10 mouse cellular contexts compared by ENCODE assay signal in genomic region chr3:94616717-94617116, GRCm38 (mm10). TPM values are rescaled to one million over a fixed set of nuclear protein-coding genes. Genes with fewer than 3 reads are reported as not detected.
DNase-seq lines count a peak whose midpoint lies in the region; ATAC-seq and TF ChIP-seq lines count a peak whose summit lies in the region.
"Had no signal": no experiment of that assay in that cellular context is flagged by ENCODE, and none has a peak within 500 bp of the region (broad histone marks: within the 10 kb centered on the region; RNA-seq: fewer than 3 reads in every experiment).

No protein-coding gene starts in this region.

- no peak overlapping the region for H3K4me2 ChIP-seq in midbrain, embryonic 11.5 days
- H3K4me2 ChIP-seq in liver, embryonic 14.5 days (ENCODE audit: low read depth), result no peak overlapping the region
- H3K4me2 ChIP-seq in stomach, postnatal 0 days (replicated peaks; ENCODE audit: low read depth), result no peak overlapping the region

- H3K4me3 ChIP-seq in midbrain, embryonic 10.5 days, result no peak overlapping the region
- H3K4me3 ChIP-seq in midbrain, embryonic 11.5 days (ENCODE audit: low read depth, low read length), result no peak overlapping the region
- H3K4me3 ChIP-seq in liver, embryonic 14.5 days (ENCODE audit: insufficient read depth in 1 of 2, low read depth in 2 of 2, low read length in 2 of 2), result no peak overlapping the region
- H3K4me3 ChIP-seq in stomach, postnatal 0 days (ENCODE audit: low read depth, low read length), result no peak overlapping the region
- H3K4me3 ChIP-seq: myocyte had no signal

- WGBS in midbrain, embryonic 10.5 days, result 80% methylated on average over 4 of the region's 4 CpGs
- 72% methylated on average over 4 of the region's 4 CpGs for WGBS in midbrain, embryonic 11.5 days
- WGBS in liver, embryonic 14.5 days (ENCODE audit: insufficient replicate concordance), result 32% methylated on average over 4 of the region's 4 CpGs
- whole genome bisulfite sequencing in stomach, postnatal 0 days, result 74% methylated on average over 4 of the region's 4 CpGs

- peak; percentile 31 to 81 for DNase-seq in adrenal gland, adult (ENCODE audit: inconsistent age in 2 of 2, low spot score in 1 of 2)
- no peak for DNase-seq in adrenal gland, postnatal 4 days (ENCODE audit: low spot score in 2 of 2)
- DNase-seq in midbrain, embryonic 10.5 days (ENCODE audit: low spot score), result peak; percentile 20
- no peak for DNase-seq in midbrain, embryonic 11.5 days (ENCODE audit: low spot score, missing footprints)
- peak; percentile 48 for DNase-seq in brain, embryonic 14.5 days (ENCODE audit: low read depth)
- DNase-seq in gastrocnemius, postnatal 10 days, result peak; percentile 18
- peak; percentile 37 to 52 (median 39) for DNase-seq in liver, embryonic 14.5 days (ENCODE audit: low read depth in 3 of 3, low spot score in 3 of 3)
- no peak for DNase-seq in stomach, postnatal 0 days (ENCODE audit: low spot score)

- ATAC-seq in midbrain, embryonic 11.5 days (ENCODE audit: low FRiP score), result no peak
- ATAC-seq in liver, embryonic 14.5 days (ENCODE audit: insufficient read depth), result no peak
- no peak for ATAC-seq in stomach, postnatal 0 days (ENCODE audit: low FRiP score, low TSS enrichment)

- peaks cover 11% of the 10 kb centered on the region for H3K4me1 ChIP-seq in midbrain, embryonic 10.5 days
- H3K4me1 ChIP-seq in midbrain, embryonic 11.5 days (ENCODE audit: control insufficient read depth, insufficient read depth, low read length), result 0 out of 2 replicates have a peak, but pooled peaks cover 2% of the 10 kb centered on the region
- H3K4me1 ChIP-seq in liver, embryonic 14.5 days (replicated peaks; ENCODE audit: control insufficient read depth in 2 of 2, insufficient read depth in 2 of 2, low read length in 1 of 2), result peaks cover 2 to 5% of the 10 kb centered on the region in 2 experiments; a peak in 3 of 4 replicates
- no peaks in the 10 kb centered on the region for H3K4me1 ChIP-seq in stomach, postnatal 0 days (replicated peaks; ENCODE audit: control insufficient read depth, insufficient read depth)

- no peak overlapping the region for H3K9ac ChIP-seq in midbrain, embryonic 11.5 days (ENCODE audit: low read length)
- no peak overlapping the region for H3K9ac ChIP-seq in liver, embryonic 14.5 days (replicated peaks)
- no peak overlapping the region for H3K9ac ChIP-seq in stomach, postnatal 0 days (ENCODE audit: low read length)

- no peaks in the 10 kb centered on the region for H3K9me3 ChIP-seq in midbrain, embryonic 10.5 days (replicated peaks)
- no peaks in the 10 kb centered on the region for H3K9me3 ChIP-seq in midbrain, embryonic 11.5 days (ENCODE audit: control insufficient read depth, low read length)
- H3K9me3 ChIP-seq in liver, embryonic 14.5 days (ENCODE audit: control insufficient read depth, low read length), result no peaks in the 10 kb centered on the region
- H3K9me3 ChIP-seq in stomach, postnatal 0 days (ENCODE audit: control insufficient read depth, low read length), result no peaks in the 10 kb centered on the region

- TF ChIP-seq CTCF in brain, embryonic 14.5 days (IDR thresholded peaks at IDR 0.05; ENCODE audit: borderline replicate concordance, extremely low read depth, insufficient read depth, insufficient read length), result peak; percentile 54; the same call in 1 of the 2 replicates
- TF ChIP-seq CTCF in liver, embryonic 14.5 days (IDR thresholded peaks at IDR 0.05; ENCODE audit: low read depth), result peak; percentile 86
- peak; percentile 74 for TF ChIP-seq CTCF in stomach, postnatal 0 days (IDR thresholded peaks at IDR 0.05; ENCODE audit: low read depth)

- H3K27ac ChIP-seq in midbrain, embryonic 10.5 days (replicated peaks), result no peak overlapping the region
- H3K27ac ChIP-seq in midbrain, embryonic 11.5 days (ENCODE audit: low read depth, low read length), result no peak overlapping the region
- H3K27ac ChIP-seq in liver, embryonic 14.5 days, result no peak overlapping the region
- no peak overlapping the region for H3K27ac ChIP-seq in stomach, postnatal 0 days (replicated peaks)

- TF ChIP-seq POLR2A in brain, embryonic 14.5 days (IDR thresholded peaks at IDR 0.05; ENCODE audit: borderline replicate concordance, extremely low read depth, insufficient read depth, insufficient read length, poor library complexity, severe bottlenecking), result no peak

- no peak; the same call in 1 of the 2 replicates for TF ChIP-seq EP300 in liver, embryonic 14.5 days (IDR thresholded peaks at IDR 0.05; ENCODE audit: low read depth)
- TF ChIP-seq EP300 in stomach, postnatal 0 days (optimal IDR thresholded peaks at IDR 0.05), result no peak

- no peaks in the 10 kb centered on the region for H3K27me3 ChIP-seq in midbrain, embryonic 10.5 days (ENCODE audit: low read depth, poor library complexity, severe bottlenecking)
- H3K27me3 ChIP-seq in midbrain, embryonic 11.5 days (ENCODE audit: control insufficient read depth, insufficient read depth, low read length), result no peaks in the 10 kb centered on the region
- H3K27me3 ChIP-seq in liver, embryonic 14.5 days (ENCODE audit: control insufficient read depth, insufficient read depth, low read length), result no peaks in the 10 kb centered on the region
- H3K27me3 ChIP-seq in stomach, postnatal 0 days (ENCODE audit: control insufficient read depth, insufficient read depth, low read length), result no peaks in the 10 kb centered on the region

- H3K36me3 ChIP-seq in midbrain, embryonic 10.5 days, result no peaks in the 10 kb centered on the region
- no peaks in the 10 kb centered on the region for H3K36me3 ChIP-seq in midbrain, embryonic 11.5 days (ENCODE audit: control insufficient read depth, insufficient read depth, low read length)
- no peaks in the 10 kb centered on the region for H3K36me3 ChIP-seq in liver, embryonic 14.5 days (replicated peaks; ENCODE audit: control insufficient read depth, insufficient read depth, low read depth)
- no peaks in the 10 kb centered on the region for H3K36me3 ChIP-seq in stomach, postnatal 0 days (ENCODE audit: control insufficient read depth, insufficient read depth, low read length)

RNA-seq across cellular contexts. Expression of gene Gm10972, which starts 26.2 kb away (rescaled TPM):
- not detected for total RNA-seq in adrenal gland, postnatal 4 days (2021)
- not detected in 2 replicates for polyA plus RNA-seq in midbrain, embryonic 10.5 days (2016; fragmentation: Nextera tagmentation; extraction: Ambion mirVana)
- polyA plus RNA-seq in midbrain, embryonic 11.5 days (2014; fragmentation: Nextera tagmentation; extraction: Ambion mirVana), result not detected in 2 replicates
- not detected in 2 replicates for polyA plus RNA-seq in brain, embryonic 14.5 days (2012; rRNA removed)
- total RNA-seq in gastrocnemius, postnatal 10 days (2021), result not detected
- not detected in 2 replicates for polyA plus RNA-seq in liver, embryonic 14.5 days (2012; rRNA removed)
- polyA plus RNA-seq in liver, embryonic 14.5 days (2014; fragmentation: Nextera tagmentation; extraction: Ambion mirVana), result not detected in 2 replicates
- polyA plus RNA-seq in stomach, postnatal 0 days (2015; fragmentation: Nextera tagmentation; extraction: Ambion mirVana), result not detected in 2 replicates
- polyA plus RNA-seq: heart, embryonic 16.5 days; myocyte had no signal

RNA-seq across cellular contexts. Expression of gene Snx27, which starts 34.2 kb away (rescaled TPM):
- 10 to 100 TPM; 39.0 to 40.4 TPM for total RNA-seq in adrenal gland, postnatal 4 days (2021)
- polyA plus RNA-seq in midbrain, embryonic 10.5 days (2016; fragmentation: Nextera tagmentation; extraction: Ambion mirVana), result 44.8 and 48.6 TPM in 2 replicates
- 39.4 and 43.0 TPM in 2 replicates for polyA plus RNA-seq in midbrain, embryonic 11.5 days (2014; fragmentation: Nextera tagmentation; extraction: Ambion mirVana)
- polyA plus RNA-seq in brain, embryonic 14.5 days (2012; rRNA removed), result 34.0 and 45.1 TPM in 2 replicates
- total RNA-seq in gastrocnemius, postnatal 10 days (2021), result 10 to 100 TPM; 29.5 to 37.1 TPM
- 4.3 and 5.6 TPM in 2 replicates for polyA plus RNA-seq in liver, embryonic 14.5 days (2012; rRNA removed)
- polyA plus RNA-seq in liver, embryonic 14.5 days (2014; fragmentation: Nextera tagmentation; extraction: Ambion mirVana), result 8.8 and 9.7 TPM in 2 replicates
- 17.6 and 20.3 TPM in 2 replicates for polyA plus RNA-seq in stomach, postnatal 0 days (2015; fragmentation: Nextera tagmentation; extraction: Ambion mirVana)

RNA-seq across cellular contexts. Expression of gene Tuft1, which starts 42.0 kb away (rescaled TPM):
- total RNA-seq in adrenal gland, postnatal 4 days (2021), result 10 to 100 TPM; 13.7 to 15.4 TPM
- 3.9 and 4.1 TPM in 2 replicates for polyA plus RNA-seq in midbrain, embryonic 10.5 days (2016; fragmentation: Nextera tagmentation; extraction: Ambion mirVana)
- 4.2 and 4.5 TPM in 2 replicates for polyA plus RNA-seq in midbrain, embryonic 11.5 days (2014; fragmentation: Nextera tagmentation; extraction: Ambion mirVana)
- polyA plus RNA-seq in brain, embryonic 14.5 days (2012; rRNA removed), result 4.5 and 4.7 TPM in 2 replicates
- 1 to 10 TPM; 1.1 to 1.2 TPM for total RNA-seq in gastrocnemius, postnatal 10 days (2021)
- 5.7 and 6.2 TPM in 2 replicates for polyA plus RNA-seq in liver, embryonic 14.5 days (2012; rRNA removed)
- polyA plus RNA-seq in liver, embryonic 14.5 days (2014; fragmentation: Nextera tagmentation; extraction: Ambion mirVana), result 7.4 and 7.8 TPM in 2 replicates
- polyA plus RNA-seq in stomach, postnatal 0 days (2015; fragmentation: Nextera tagmentation; extraction: Ambion mirVana), result 39.7 and 43.4 TPM in 2 replicates

Comparison
In these comparisons a context has a peak if more than half of its experiments do, and no peak if none do; other contexts are left out.
1. DNase-seq: peak in adrenal gland, adult (2 of 2), midbrain, embryonic 10.5 days (single experiment), brain, embryonic 14.5 days (single experiment), gastrocnemius, postnatal 10 days (single experiment) and liver, embryonic 14.5 days (3 of 3); none in adrenal gland, postnatal 4 days (0 of 2), midbrain, embryonic 11.5 days (single experiment) and stomach, postnatal 0 days (single experiment).
2. Peak in every context shown above with its lines, with median percentiles within 50 percentile points of each other: CTCF ChIP-seq.